In the genomic region with DNA sequence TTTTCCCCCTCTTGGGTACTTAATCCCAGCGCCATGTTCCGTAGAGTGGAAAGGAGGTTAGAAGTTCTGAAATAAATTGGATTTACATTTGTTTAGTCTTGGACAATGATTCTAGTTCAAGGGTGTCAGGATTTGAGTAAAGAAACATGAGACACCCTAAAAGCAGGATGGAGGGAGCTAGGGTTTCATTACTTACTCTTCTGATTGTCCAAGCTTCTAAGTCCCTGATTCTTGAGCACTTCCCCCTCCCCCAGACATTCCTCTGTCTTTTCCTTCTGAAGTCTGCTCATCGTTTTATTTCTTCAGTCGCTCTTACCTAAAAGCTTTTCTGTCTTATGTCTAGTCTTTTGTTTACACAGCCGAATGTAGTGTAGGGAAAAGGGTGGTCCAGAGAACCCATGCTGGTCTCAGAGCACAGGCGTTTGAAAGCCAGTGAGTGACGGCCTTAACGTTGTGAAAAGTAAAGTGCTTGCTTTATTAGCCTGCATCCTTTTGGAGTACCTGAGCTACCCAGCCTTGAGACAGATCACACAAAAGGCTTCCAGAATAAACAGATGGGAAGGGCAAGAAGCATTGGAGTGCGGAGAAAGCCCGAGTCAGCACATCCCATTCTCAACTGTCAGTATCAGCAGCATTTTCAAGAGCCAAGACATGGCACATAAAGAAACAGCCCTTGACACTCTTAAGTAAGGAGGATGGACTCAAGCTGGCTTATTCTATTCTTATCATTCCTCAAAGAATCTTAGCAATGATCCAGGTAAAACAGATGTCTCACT, we compare ENCODE assay signal across 30 mouse cellular contexts.
A peak's percentile ranks its signal among the peaks of the same experiment; 100 is the strongest.
DNase-seq lines count a peak whose midpoint lies in the region; ATAC-seq and TF ChIP-seq lines count a peak whose summit lies in the region.
"Had no signal": no experiment of that assay in that cellular context is flagged by ENCODE, and none has a peak within 500 bp of the region (broad histone marks: within the 10 kb centered on the region; RNA-seq: fewer than 3 reads in every experiment).

No protein-coding gene starts in this region.

- WGBS in intestine, embryonic 14.5 days = 35% methylated on average over 10 of the region's 10 CpGs
- WGBS in intestine, postnatal 0 days = 50% methylated on average over 10 of the region's 10 CpGs
- 58% methylated on average over 10 of the region's 10 CpGs for WGBS in midbrain, embryonic 10.5 days
- 43% methylated on average over 10 of the region's 10 CpGs for WGBS in midbrain, embryonic 15.5 days
- WGBS in embryonic facial prominence, embryonic 10.5 days = 56% methylated on average over 10 of the region's 10 CpGs

- H3K36me3 ChIP-seq in intestine, embryonic 14.5 days (ENCODE audit: control insufficient read depth, insufficient read depth, low read length) = peaks cover 4% of the 10 kb centered on the region; the same call in 1 of the 2 replicates
- H3K36me3 ChIP-seq in intestine, postnatal 0 days (ENCODE audit: control insufficient read depth, insufficient read depth) = no peaks in the 10 kb centered on the region
- H3K36me3 ChIP-seq in midbrain, embryonic 10.5 days = peaks cover 15% of the 10 kb centered on the region
- peaks cover 2% of the 10 kb centered on the region; the same call in 1 of the 2 replicates for H3K36me3 ChIP-seq in midbrain, embryonic 15.5 days (replicated peaks)
- peaks cover 23% of the 10 kb centered on the region for H3K36me3 ChIP-seq in embryonic facial prominence, embryonic 10.5 days (replicated peaks)
- H3K36me3 ChIP-seq: liver, embryonic 15.5 days had no signal

- no peak overlapping the region for H3K9ac ChIP-seq in intestine, embryonic 14.5 days (ENCODE audit: low read length)
- no peak overlapping the region for H3K9ac ChIP-seq in intestine, postnatal 0 days (ENCODE audit: low read depth, low read length)
- H3K9ac ChIP-seq in midbrain, embryonic 15.5 days = no peak overlapping the region
- H3K9ac ChIP-seq: embryonic facial prominence, embryonic 15.5 days; forebrain, embryonic 12.5 days; heart, embryonic 12.5 days; limb, embryonic 12.5 days; liver, embryonic 15.5 days; lung, embryonic 14.5 days; neural tube, embryonic 12.5 days had no signal

- TF ChIP-seq CTCF in intestine, postnatal 0 days (IDR thresholded peaks at IDR 0.05; ENCODE audit: low read depth) = no peak

- H3K4me2 ChIP-seq in intestine, embryonic 14.5 days (ENCODE audit: low read length) = peak overlapping the region; percentile 16; the same call in 1 of the 2 replicates
- H3K4me2 ChIP-seq in intestine, postnatal 0 days (replicated peaks; ENCODE audit: low read depth) = no peak overlapping the region
- no peak overlapping the region for H3K4me2 ChIP-seq in midbrain, embryonic 15.5 days
- H3K4me2 ChIP-seq: embryonic facial prominence, embryonic 15.5 days; forebrain, embryonic 12.5 days; heart, embryonic 12.5 days; limb, embryonic 12.5 days; liver, embryonic 15.5 days; lung, embryonic 14.5 days; neural tube, embryonic 12.5 days had no signal

- 0 out of 2 replicates have a peak overlapping the region, but pooled peaks have one; percentile 14 for H3K27ac ChIP-seq in intestine, embryonic 14.5 days (ENCODE audit: low read depth)
- H3K27ac ChIP-seq in intestine, postnatal 0 days (ENCODE audit: low read depth, low read length) = no peak overlapping the region
- peak overlapping the region; percentile 58 for H3K27ac ChIP-seq in midbrain, embryonic 10.5 days (replicated peaks)
- no peak overlapping the region for H3K27ac ChIP-seq in midbrain, embryonic 15.5 days
- peak overlapping the region; percentile 44; the same call in 1 of the 2 replicates for H3K27ac ChIP-seq in embryonic facial prominence, embryonic 10.5 days (replicated peaks)
- H3K27ac ChIP-seq: embryonic facial prominence, embryonic 15.5 days; forebrain, embryonic 12.5 days; gastrocnemius, adult 2 months; layer of hippocampus, adult 2 months; left cerebral cortex, adult 2 months; limb, embryonic 12.5 days; liver, embryonic 15.5 days; neural tube, embryonic 12.5 days had no signal

- peaks cover under 1% of the 10 kb centered on the region for H3K9me3 ChIP-seq in intestine, embryonic 14.5 days (ENCODE audit: control insufficient read depth, low read length)
- H3K9me3 ChIP-seq in intestine, postnatal 0 days (ENCODE audit: control insufficient read depth) = no peaks in the 10 kb centered on the region
- H3K9me3 ChIP-seq in midbrain, embryonic 10.5 days (replicated peaks) = peaks cover 7% of the 10 kb centered on the region; the same call in 1 of the 2 replicates
- no peaks in the 10 kb centered on the region for H3K9me3 ChIP-seq in midbrain, embryonic 15.5 days
- H3K9me3 ChIP-seq in embryonic facial prominence, embryonic 10.5 days = peaks cover 6% of the 10 kb centered on the region; the same call in 1 of the 2 replicates
- H3K9me3 ChIP-seq: embryonic facial prominence, embryonic 15.5 days; liver, embryonic 15.5 days had no signal

- ATAC-seq in frontal cortex, adult (ENCODE audit: low TSS enrichment) = peak; percentile 41; the same call in 1 of the 2 replicates
- ATAC-seq in intestine, embryonic 14.5 days (replicated peaks; ENCODE audit: low FRiP score, low TSS enrichment, low read depth) = 0 out of 2 replicates have a peak, but pooled peaks have one; percentile 47
- no peak for ATAC-seq in intestine, postnatal 0 days
- ATAC-seq in midbrain, embryonic 15.5 days (replicated peaks) = no peak
- ATAC-seq: intestine, embryonic 16.5 days; midbrain, embryonic 16.5 days; Patski had no signal

- no peaks in the 10 kb centered on the region for H3K27me3 ChIP-seq in intestine, embryonic 14.5 days (replicated peaks; ENCODE audit: control insufficient read depth, insufficient read depth, low read length)
- no peaks in the 10 kb centered on the region for H3K27me3 ChIP-seq in intestine, postnatal 0 days (replicated peaks; ENCODE audit: control insufficient read depth, insufficient read depth, low read length)
- H3K27me3 ChIP-seq in midbrain, embryonic 10.5 days (ENCODE audit: low read depth, poor library complexity, severe bottlenecking) = no peaks in the 10 kb centered on the region
- H3K27me3 ChIP-seq in midbrain, embryonic 15.5 days (replicated peaks) = no peaks in the 10 kb centered on the region
- no peaks in the 10 kb centered on the region for H3K27me3 ChIP-seq in embryonic facial prominence, embryonic 10.5 days (replicated peaks; ENCODE audit: low read depth, poor library complexity, severe bottlenecking)
- H3K27me3 ChIP-seq: embryonic facial prominence, embryonic 15.5 days; forebrain, embryonic 12.5 days; heart, embryonic 12.5 days; limb, embryonic 12.5 days; liver, embryonic 15.5 days; neural tube, embryonic 12.5 days; Patski had no signal

- H3K4me3 ChIP-seq in intestine, embryonic 14.5 days (ENCODE audit: low read depth, low read length) = no peak overlapping the region
- no peak overlapping the region for H3K4me3 ChIP-seq in intestine, postnatal 0 days (ENCODE audit: low read depth, low read length)
- no peak overlapping the region for H3K4me3 ChIP-seq in midbrain, embryonic 10.5 days
- H3K4me3 ChIP-seq in midbrain, embryonic 15.5 days = no peak overlapping the region
- H3K4me3 ChIP-seq in embryonic facial prominence, embryonic 10.5 days = no peak overlapping the region
- H3K4me3 ChIP-seq: embryonic facial prominence, embryonic 15.5 days; forebrain, embryonic 12.5 days; gastrocnemius, adult 2 months; heart, embryonic 12.5 days; layer of hippocampus, adult 2 months; left cerebral cortex, adult 2 months; limb, embryonic 12.5 days; liver, embryonic 15.5 days; neural tube, embryonic 12.5 days had no signal

- DNase-seq in frontal cortex, postnatal 14 days (ENCODE audit: low spot score in 2 of 2) = no peak
- no peak for DNase-seq in intestine, embryonic 14.5 days (ENCODE audit: low spot score)
- no peak for DNase-seq in midbrain, embryonic 10.5 days (ENCODE audit: low spot score)
- no peak for DNase-seq in embryonic facial prominence, embryonic 10.5 days (ENCODE audit: low spot score)
- DNase-seq: adrenal gland, postnatal 14 days; cerebellum, adult 18-20 months; cerebellum, postnatal 14 days; gastrocnemius, adult 2 months; gastrocnemius, postnatal 36 days; heart, adult 18-20 months; kidney, postnatal 36 days; lung, embryonic 14.5 days; lung, postnatal 14 days; retina, postnatal 1 day; right cerebral cortex, postnatal 14 days; thymus, postnatal 4 days had no signal

- H3K4me1 ChIP-seq in intestine, embryonic 14.5 days (replicated peaks; ENCODE audit: control insufficient read depth, insufficient read depth, low read length) = peaks cover 15% of the 10 kb centered on the region
- no peaks in the 10 kb centered on the region for H3K4me1 ChIP-seq in intestine, postnatal 0 days (replicated peaks; ENCODE audit: control insufficient read depth, insufficient read depth, low read length)
- H3K4me1 ChIP-seq in midbrain, embryonic 10.5 days = peaks cover 19% of the 10 kb centered on the region
- peaks cover 8% of the 10 kb centered on the region for H3K4me1 ChIP-seq in midbrain, embryonic 15.5 days
- H3K4me1 ChIP-seq in embryonic facial prominence, embryonic 10.5 days = peaks cover 33% of the 10 kb centered on the region

Comparison
In these comparisons a context has a peak if more than half of its experiments do, and no peak if none do; other contexts are left out.
1. ATAC-seq: peak in frontal cortex, adult (single experiment) and intestine, embryonic 14.5 days (single experiment); none in intestine, postnatal 0 days (single experiment) and midbrain, embryonic 15.5 days (single experiment).
2. H3K27ac ChIP-seq: peak in intestine, embryonic 14.5 days (single experiment), midbrain, embryonic 10.5 days (single experiment) and embryonic facial prominence, embryonic 10.5 days (single experiment); none in intestine, postnatal 0 days (single experiment) and midbrain, embryonic 15.5 days (single experiment).